In genomic region chr6:55098030-55098429, GRCm38 (mm10) we compare ENCODE assay signal across 11 mouse cellular contexts. TPM values are rescaled to one million over a fixed set of nuclear protein-coding genes. Genes with fewer than 3 reads are reported as not detected.
DNase-seq lines count a peak whose midpoint lies in the region; ATAC-seq and TF ChIP-seq lines count a peak whose summit lies in the region.
"Had no signal": no experiment of that assay in that cellular context is flagged by ENCODE, and none has a peak within 500 bp of the region (broad histone marks: within the 10 kb centered on the region; RNA-seq: fewer than 3 reads in every experiment).

No protein-coding gene starts in this region.

- H3K9me3 ChIP-seq in hindbrain, embryonic 11.5 days (ENCODE audit: control insufficient read depth, low read length): no peaks in the 10 kb centered on the region

- H3K4me2 ChIP-seq in myocyte (ENCODE audit: low read depth): peak overlapping the region; percentile 9
- H3K4me2 ChIP-seq in hindbrain, embryonic 11.5 days (replicated peaks; ENCODE audit: low read depth, low read length): no peak overlapping the region

- DNase-seq in left cerebral cortex, adult 18-20 months (ENCODE audit: low spot score in 2 of 2): peak; percentile 27 to 34
- DNase-seq in left cerebral cortex, adult 11 months (ENCODE audit: low spot score): no peak
- peak; percentile 16 for DNase-seq in adipocyte (ENCODE audit: low spot score)
- DNase-seq in adrenal gland, postnatal 36 days: peak; percentile 78
- no peak for DNase-seq in kidney, adult 9 months
- DNase-seq in hindbrain, embryonic 11.5 days (ENCODE audit: low spot score): no peak
- DNase-seq: kidney, adult 8-10 months had no signal

- no peaks in the 10 kb centered on the region for H3K79me2 ChIP-seq in myocyte (ENCODE audit: control insufficient read depth, insufficient read depth)

- ATAC-seq in hindbrain, embryonic 11.5 days (ENCODE audit: low FRiP score): no peak
- ATAC-seq: Patski had no signal

- H3K36me3 ChIP-seq in myocyte (ENCODE audit: control insufficient read depth, insufficient read depth): no peaks in the 10 kb centered on the region
- H3K36me3 ChIP-seq in hindbrain, embryonic 11.5 days (ENCODE audit: control insufficient read depth, insufficient read depth, low read length): no peaks in the 10 kb centered on the region

- H3K4me3 ChIP-seq in myocyte: no peak overlapping the region
- no peak overlapping the region for H3K4me3 ChIP-seq in hindbrain, embryonic 11.5 days (ENCODE audit: low read depth, low read length)
- H3K4me3 ChIP-seq: left cerebral cortex, adult 2 months had no signal

- no peaks in the 10 kb centered on the region; the same call in 1 of the 2 replicates for H3K4me1 ChIP-seq in hindbrain, embryonic 11.5 days (replicated peaks; ENCODE audit: control insufficient read depth, insufficient read depth, low read length)

- no peak overlapping the region for H3ac ChIP-seq in myocyte (ENCODE audit: control insufficient read depth, insufficient read length)

- H3K27me3 ChIP-seq in myocyte (ENCODE audit: control insufficient read depth, insufficient read depth, insufficient read length): peaks cover 20% of the 10 kb centered on the region
- no peaks in the 10 kb centered on the region for H3K27me3 ChIP-seq in hindbrain, embryonic 11.5 days (ENCODE audit: control insufficient read depth, insufficient read depth, low read length)
- H3K27me3 ChIP-seq: Patski had no signal

- WGBS in hindbrain, embryonic 11.5 days: 92% methylated on average over 5 of the region's 5 CpGs

- no peak overlapping the region for H3K9ac ChIP-seq in hindbrain, embryonic 11.5 days (ENCODE audit: low read depth, low read length)

- H3K27ac ChIP-seq in hindbrain, embryonic 11.5 days (ENCODE audit: low read depth, low read length): no peak overlapping the region
- H3K27ac ChIP-seq: left cerebral cortex, adult 2 months had no signal

- no peak for TF ChIP-seq POLR2A in myocyte (IDR thresholded peaks at IDR 0.05; ENCODE audit: insufficient read length, low read depth)

TF ChIP-seq in myocyte, 11 proteins besides CTCF, POLR2A, EP300 and RAD21:
- no peak for TF ChIP-seq POLR2AphosphoS2 (IDR thresholded peaks at IDR 0.05; ENCODE audit: insufficient read length, low read depth)
- no peak for TF ChIP-seq USF1 (IDR thresholded peaks at IDR 0.05; ENCODE audit: low read depth)
- TF ChIP-seq TCF3 (IDR thresholded peaks at IDR 0.05; ENCODE audit: insufficient read length, low read depth): no peak
- TF ChIP-seq MYOG (IDR thresholded peaks at IDR 0.05; ENCODE audit: control insufficient read depth in 1 of 3, insufficient read depth in 1 of 3, insufficient read length in 2 of 3, low read depth in 2 of 3): peak; percentile 66 to 86 (median 77)
- TF ChIP-seq SRF (IDR thresholded peaks at IDR 0.05; ENCODE audit: control insufficient read depth, insufficient read length, low read depth): no peak
- no peak for TF ChIP-seq CEBPB (IDR thresholded peaks at IDR 0.05; ENCODE audit: insufficient read depth, poor library complexity, severe bottlenecking)
- no peak for TF ChIP-seq MAX (IDR thresholded peaks at IDR 0.05; ENCODE audit: low read depth)
- no peak for TF ChIP-seq TCF12 (IDR thresholded peaks at IDR 0.05; ENCODE audit: insufficient read depth, poor library complexity, severe bottlenecking)
- TF ChIP-seq E2F4 (IDR thresholded peaks at IDR 0.05; ENCODE audit: insufficient read depth): no peak
- no peak for TF ChIP-seq REST (IDR thresholded peaks at IDR 0.05; ENCODE audit: insufficient read depth, insufficient read length)
- TF ChIP-seq MYOD1 (IDR thresholded peaks at IDR 0.05; ENCODE audit: control insufficient read depth in 1 of 3, insufficient read length in 2 of 3, low read depth in 2 of 3): peak; percentile 14 to 91 (median 81)

RNA-seq across cellular contexts. Expression of gene Crhr2, which starts 34.8 kb away (rescaled TPM):
- 1 to 10 TPM; 2.9 to 3.2 TPM for total RNA-seq in left cerebral cortex, adult 18-20 months (2021)
- total RNA-seq in adrenal gland, postnatal 36 days (2021): not detected
- polyA plus RNA-seq in myocyte (2012; fragmentation: generic; extraction: Trizol): not detected
- polyA plus RNA-seq in hindbrain, embryonic 11.5 days (2014; fragmentation: Nextera tagmentation; extraction: Ambion mirVana): 0.15 and 0.31 TPM in 2 replicates
- polyA plus RNA-seq: embryonic facial prominence, embryonic 11.5 days; Patski had no signal

Comparison
In these comparisons a context has a peak if more than half of its experiments do, and no peak if none do; other contexts are left out.
1. DNase-seq: peak in left cerebral cortex, adult 18-20 months (2 of 2), adipocyte (single experiment) and adrenal gland, postnatal 36 days (2 of 2); none in left cerebral cortex, adult 11 months (single experiment), kidney, adult 9 months (single experiment) and hindbrain, embryonic 11.5 days (single experiment).